Mouse (Mus musculus) midbrain, embryonic 11.5 days (tissue): ENCODE data around the gene H2al1c. TPM values are rescaled to one million over a fixed set of nuclear protein-coding genes. Genes with fewer than 3 reads are reported as not detected.

ENCODE experiments used
- ATAC-seq: fragments of 200-750 bp; cut with Nextera tagmentation; 2 replicates; pipeline ENCODE4 v1.8.0; 2017; ENCODE audit warnings: moderate TSS enrichment, moderate library complexity; ENCODE audit not compliant: low FRiP score
- DNase-seq: peaks from one replicate; pipeline ENCODE4 v3.0.0; 2015; ENCODE audit warnings: low spot score; ENCODE audit errors: missing footprints
- H3K27ac ChIP-seq: fragments of 300-500 bp; sonication (generic); 2 replicates; pipeline ENCODE4 v1.5.1; 2014; ENCODE audit warnings: low read depth, low read length
- H3K27me3 ChIP-seq: fragments of 300-500 bp; sonication (generic); 2 replicates; pipeline ENCODE4 v1.6.1; 2014; ENCODE audit warnings: mild to moderate bottlenecking, low read length, moderate library complexity, mixed read lengths; ENCODE audit not compliant: control insufficient read depth, insufficient read depth
- H3K36me3 ChIP-seq: fragments of 300-500 bp; sonication (generic); 2 replicates; pipeline ENCODE4 v1.6.1; 2014; ENCODE audit warnings: mild to moderate bottlenecking, low read length, moderate library complexity, mixed read lengths; ENCODE audit not compliant: control insufficient read depth, insufficient read depth
- H3K4me1 ChIP-seq: fragments of 300-500 bp; sonication (generic); 2 replicates; pipeline ENCODE4 v1.6.1; 2014; ENCODE audit warnings: low read length; ENCODE audit not compliant: control insufficient read depth, insufficient read depth
- H3K4me2 ChIP-seq: fragments of 300-500 bp; sonication (generic); 2 replicates; pipeline ENCODE4 v1.6.1; 2014; ENCODE audit warnings: mild to moderate bottlenecking, moderate library complexity
- H3K4me3 ChIP-seq: fragments of 300-500 bp; sonication (generic); 2 replicates; pipeline ENCODE4 v1.5.1; 2014; ENCODE audit warnings: low read depth, low read length
- H3K9ac ChIP-seq: fragments of 300-500 bp; sonication (generic); 2 replicates; pipeline ENCODE4 v1.6.1; 2014; ENCODE audit warnings: low read length
- H3K9me3 ChIP-seq: fragments of 300-500 bp; sonication (generic); 2 replicates; pipeline ENCODE4 v1.6.1; 2016; ENCODE audit warnings: low read length; ENCODE audit not compliant: control insufficient read depth
- WGBS: fragments of 180-500 bp; shearing (Covaris S2); extraction: QIAGEN DNeasy Blood & Tissue Kit; methylation state at CpG from one replicate; pipeline ENCODE4 v1.1.7; 2014; 5-methylcytosine and 5-hydroxymethylcytosine counted together
- polyA plus RNA-seq: library from polyadenylated mRNA; unstranded; fragments of >200 nt; fragmentation: Nextera tagmentation; extraction: Ambion mirVana; gene quantifications from 2 replicates; pipeline ENCODE4 v1.2.1, GENCODE M21; 2014

Gene H2al1c
- polyA plus RNA-seq, 1 experiment from 2014 or later: not detected

- DNase-seq: no peak
Measured at GRCm38 (mm10) chrX:11345762-11346161, 40.3 kb downstream of the H2al1c start.

GRCm38 (mm10) chrX:11346756-11347155, 41.3 kb downstream of the H2al1c start:
- H3K9me3 ChIP-seq: no peaks in the 10 kb centered on the region
- H3K4me2 ChIP-seq: no peak overlapping the region
- 96% methylated on average over 3 of the region's 3 CpGs for WGBS
- no peaks in the 10 kb centered on the region for H3K36me3 ChIP-seq
- H3K9ac ChIP-seq: no peak overlapping the region
- H3K4me3 ChIP-seq: no peak overlapping the region
- ATAC-seq (no peak), DNase-seq (no peak)
- no peaks in the 10 kb centered on the region for H3K4me1 ChIP-seq
- H3K27me3 ChIP-seq: no peaks in the 10 kb centered on the region
- H3K27ac ChIP-seq: no peak overlapping the region

More at GRCm38 (mm10) chrX:11345762-11346161, 40.3 kb downstream of the H2al1c start:
- no peaks in the 10 kb centered on the region for H3K27me3 ChIP-seq
- no peaks in the 10 kb centered on the region for H3K4me1 ChIP-seq
- H3K36me3 ChIP-seq: no peaks in the 10 kb centered on the region
- no peak overlapping the region for H3K4me2 ChIP-seq
- no peak overlapping the region for H3K4me3 ChIP-seq
- 72% methylated on average over 9 of the region's 9 CpGs for WGBS
- no peak overlapping the region for H3K9ac ChIP-seq
- H3K9me3 ChIP-seq: no peaks in the 10 kb centered on the region
- H3K27ac ChIP-seq: no peak overlapping the region
- ATAC-seq: no peak

Other genes starting within 250 kb of the H2al1c start
- gene H2al1a, start 6.4 kb upstream of the H2al1c start, polyA plus RNA-seq: not detected in 2 replicates
- gene H2al1b, start 3.2 kb upstream of the H2al1c start, polyA plus RNA-seq: not detected in 2 replicates
- gene H2al1d, start 3.2 kb downstream of the H2al1c start, polyA plus RNA-seq: not detected in 2 replicates
- gene H2al1e, start 6.3 kb downstream of the H2al1c start, polyA plus RNA-seq: not detected in 2 replicates
- gene H2al1f, start 9.5 kb downstream of the H2al1c start, polyA plus RNA-seq: not detected in 2 replicates
- gene H2al1g, start 12.6 kb downstream of the H2al1c start, polyA plus RNA-seq: not detected in 2 replicates
- gene H2al1h, start 15.8 kb downstream of the H2al1c start, polyA plus RNA-seq: not detected in 2 replicates
- gene H2al1i, start 19.0 kb downstream of the H2al1c start, polyA plus RNA-seq: not detected in 2 replicates
- not detected in 2 replicates for gene H2al1j, start 22.2 kb downstream of the H2al1c start, polyA plus RNA-seq